Mouse (Mus musculus) heart, postnatal 14 days (tissue): ENCODE data around the gene Dab1. TPM values are rescaled to one million over a fixed set of nuclear protein-coding genes. Genes with fewer than 3 reads are reported as not detected.

ENCODE experiments used
- DNase-seq, 2 experiments: peaks; one replicate each; pipeline ENCODE4 v3.0.0; 2021 to 2022
- intact Hi-C: fragments of 180-260 bp; cut with DNase I; formaldehyde crosslinking; loops from one replicate; pipeline ENCODE4 v1.15.1; 2025
- total RNA-seq, 2 experiments: library from RNA; stranded (reverse); gene quantifications; 2 replicates each; pipeline ENCODE4 v1.2.3; 2021

Gene Dab1
- total RNA-seq, 2 experiments from 2014 or later = 0.17 TPM; not detected in 1

GRCm38 (mm10) chr4:103691717-103692116 is 72.6 kb downstream of the Dab1 start:
- DNase-seq = no peak
- intact Hi-C loops = no loop called here

DNA sequence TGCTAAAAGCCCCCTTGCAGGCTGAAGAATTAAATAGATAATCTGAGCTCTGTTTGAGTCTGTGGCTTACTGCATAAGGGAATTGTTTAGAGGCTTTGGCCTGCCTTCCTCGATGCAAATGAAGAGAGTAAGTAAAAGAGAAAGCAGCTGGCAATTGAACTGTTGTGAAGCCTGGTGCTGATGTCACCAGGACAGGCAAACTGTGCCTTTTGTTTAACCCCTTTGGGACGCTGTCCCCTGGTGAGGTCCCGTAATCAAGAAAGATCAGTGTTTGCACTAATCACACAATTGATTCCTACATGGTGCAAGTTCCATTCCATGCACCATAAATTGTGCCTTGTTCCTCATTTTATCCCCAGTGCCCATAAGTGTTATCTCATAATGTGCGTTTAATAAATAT is 80.6 kb downstream of the Dab1 start:
- DNase-seq = no peak
- intact Hi-C loops = no loop called here

GRCm38 (mm10) chr4:103700392-103700791 is 81.2 kb downstream of the Dab1 start:
- intact Hi-C loops = no loop called here
- DNase-seq = no peak

DNA sequence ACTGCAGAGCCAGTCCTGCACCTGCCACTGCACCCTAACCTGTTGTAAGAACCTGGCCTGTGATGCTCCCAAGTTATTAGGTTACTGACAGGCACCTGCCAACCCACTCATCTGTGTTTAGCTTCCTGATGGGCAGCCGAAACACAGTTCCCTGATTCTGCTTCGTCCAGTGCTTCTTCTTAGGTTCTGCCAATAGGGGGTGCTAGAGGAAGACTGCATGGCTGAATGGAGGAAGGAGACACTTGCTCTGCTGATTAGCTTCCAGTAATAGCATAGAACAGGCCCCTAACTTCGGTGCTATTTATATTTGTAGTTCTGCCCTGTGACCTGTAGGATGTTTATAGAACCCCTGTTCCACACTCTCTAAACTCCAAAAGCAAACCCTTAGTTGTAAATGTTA is 83.0 kb downstream of the Dab1 start:
- DNase-seq = peak in 1 of 2 experiments; percentile 2
- intact Hi-C loops = no loop called here

GRCm38 (mm10) chr4:103704477-103704876 is 85.3 kb downstream of the Dab1 start:
- intact Hi-C loops = no loop called here
- DNase-seq = no peak

- intact Hi-C loops = no loop called here
Measured at GRCm38 (mm10) chr4:103706501-103706900, 87.3 kb downstream of the Dab1 start.

DNA sequence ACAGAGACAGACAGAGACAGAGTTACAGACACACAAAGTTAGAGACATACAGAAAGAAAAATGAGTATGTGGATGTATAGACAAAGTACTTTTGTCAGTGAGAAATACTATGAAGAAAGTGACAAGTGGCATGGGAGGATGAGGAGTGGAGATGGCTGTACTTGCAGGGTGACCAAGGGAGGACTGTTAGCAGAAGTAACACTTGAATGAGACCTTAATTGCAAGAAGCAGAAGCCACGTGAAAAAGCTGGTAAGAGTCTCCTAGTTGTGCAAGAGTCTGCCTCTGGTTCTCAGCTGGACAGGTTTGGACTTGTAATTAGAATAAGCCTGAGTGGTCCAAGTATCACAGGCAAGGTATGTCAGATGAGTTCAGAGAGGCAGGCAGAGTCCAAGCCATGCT is 88.0 kb downstream of the Dab1 start:
- intact Hi-C loops = no loop called here

More at GRCm38 (mm10) chr4:103706501-103706900, 87.3 kb downstream of the Dab1 start:
- no peak for DNase-seq

GRCm38 (mm10) chr4:103711353-103711752 is 92.2 kb downstream of the Dab1 start:
- no peak for DNase-seq
- intact Hi-C loops = no loop called here

More for the DNA sequence above, 88.0 kb downstream of the Dab1 start:
- DNase-seq = no peak

GRCm38 (mm10) chr4:103713921-103714320 is 94.8 kb downstream of the Dab1 start:
- DNase-seq = peak in 1 of 2 experiments; percentile 1
- intact Hi-C loops = no loop called here

- intact Hi-C loops = no loop called here
- DNase-seq = no peak
Measured at GRCm38 (mm10) chr4:103714991-103715390, 95.8 kb downstream of the Dab1 start.

GRCm38 (mm10) chr4:103715568-103715967 is 96.4 kb downstream of the Dab1 start:
- no peak for DNase-seq
- intact Hi-C loops = no loop called here

GRCm38 (mm10) chr4:103722738-103723137 is 103.6 kb downstream of the Dab1 start:
- intact Hi-C loops = no loop called here
- DNase-seq = no peak

GRCm38 (mm10) chr4:103726486-103726885 is 107.3 kb downstream of the Dab1 start:
- intact Hi-C loops = no loop called here
- no peak for DNase-seq

DNA sequence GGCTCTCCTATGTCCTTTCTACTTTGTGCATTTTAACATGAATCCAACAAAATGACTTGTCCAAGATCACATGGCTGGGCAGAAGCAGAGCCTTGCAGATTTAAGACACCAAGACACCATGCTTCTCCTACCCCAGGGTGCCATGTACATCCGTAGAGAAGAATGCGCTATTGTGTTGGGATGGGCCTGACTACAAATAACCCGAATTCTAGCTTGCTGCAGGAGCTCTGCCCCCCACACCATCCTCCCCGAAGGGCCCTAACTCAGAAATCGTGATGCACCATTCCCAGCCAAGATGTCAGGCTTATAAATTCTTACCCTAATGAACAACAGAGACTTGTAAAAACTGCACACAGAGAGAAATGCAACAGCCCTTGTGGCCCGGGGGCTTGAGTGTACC is 118.0 kb downstream of the Dab1 start:
- intact Hi-C loops = no loop called here
- DNase-seq = no peak

DNA sequence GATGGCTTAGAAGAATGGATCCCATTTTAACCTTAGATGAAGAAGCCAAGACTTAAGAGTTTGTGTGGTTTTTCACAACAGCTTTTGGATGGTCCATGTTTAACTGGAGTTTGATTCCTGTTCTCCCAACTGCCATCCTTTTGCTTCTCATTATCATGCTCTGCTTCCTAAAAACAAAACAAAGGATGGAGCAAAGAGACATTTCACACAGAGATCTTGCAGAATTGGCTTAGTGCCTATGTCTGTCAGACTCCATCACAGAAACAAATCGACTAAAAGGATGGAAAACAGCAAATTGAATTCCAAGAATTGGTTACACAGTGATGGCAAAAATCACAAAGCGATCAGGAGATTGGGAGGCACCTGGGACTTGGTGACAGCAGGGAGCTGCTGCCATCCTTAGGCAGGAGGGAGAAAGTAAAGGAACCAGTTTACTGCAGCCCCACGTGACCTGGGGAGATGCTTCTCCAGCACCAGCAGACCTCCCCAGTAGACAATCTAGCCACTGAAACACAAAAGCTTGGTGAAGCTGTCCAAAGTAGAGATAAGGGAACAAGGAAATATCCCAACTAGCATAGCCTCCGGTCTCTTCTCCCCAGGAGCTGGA is 132.2 kb downstream of the Dab1 start:
- intact Hi-C loops = no loop called here
- no peak for DNase-seq

DNA sequence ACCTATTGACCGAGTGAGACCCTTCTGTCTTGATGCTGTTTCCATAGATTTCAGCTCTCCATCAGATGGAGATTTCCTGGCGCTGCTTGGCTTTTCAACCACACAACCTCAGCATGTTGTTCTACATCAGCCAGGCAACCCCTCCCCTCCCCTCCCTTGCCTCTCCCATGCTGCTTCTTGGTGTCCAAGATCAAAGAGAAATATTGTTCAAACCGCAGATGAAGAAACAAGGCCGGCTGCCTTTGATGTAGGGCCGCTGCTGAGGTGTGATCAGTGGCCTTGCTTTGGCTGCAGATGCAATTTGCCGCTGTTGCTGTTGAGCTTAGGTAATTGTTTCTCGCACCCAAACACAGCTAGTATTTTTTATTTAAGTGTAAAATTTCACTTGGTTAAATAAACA is 135.4 kb downstream of the Dab1 start:
- no peak for DNase-seq
- intact Hi-C loops = no loop called here

- DNase-seq = no peak
- intact Hi-C loops = no loop called here
Measured at GRCm38 (mm10) chr4:103757241-103757640, 138.1 kb downstream of the Dab1 start.

- intact Hi-C loops = no loop called here
- DNase-seq = no peak
Measured at GRCm38 (mm10) chr4:103762416-103762815, 143.3 kb downstream of the Dab1 start.

DNA sequence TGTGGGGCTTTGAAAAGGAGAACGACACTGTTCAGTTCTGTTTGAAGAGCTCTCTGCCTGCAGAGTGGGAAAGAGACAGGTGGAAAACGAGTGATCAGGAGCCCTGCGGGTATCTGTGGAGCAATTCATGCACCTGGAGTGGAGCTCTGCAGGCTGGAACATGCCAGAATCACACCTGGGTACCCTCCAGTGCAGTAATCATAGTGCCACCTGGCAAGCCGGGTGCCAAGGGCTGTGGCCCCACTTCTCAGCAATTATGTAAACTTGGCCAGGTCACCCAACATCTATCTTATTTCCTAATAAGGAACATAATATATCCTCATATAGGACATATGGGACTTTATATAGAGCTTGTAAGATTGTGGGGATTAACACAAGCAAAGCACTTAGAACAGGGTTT is 156.6 kb downstream of the Dab1 start:
- intact Hi-C loops = no loop called here
- DNase-seq = no peak

DNA sequence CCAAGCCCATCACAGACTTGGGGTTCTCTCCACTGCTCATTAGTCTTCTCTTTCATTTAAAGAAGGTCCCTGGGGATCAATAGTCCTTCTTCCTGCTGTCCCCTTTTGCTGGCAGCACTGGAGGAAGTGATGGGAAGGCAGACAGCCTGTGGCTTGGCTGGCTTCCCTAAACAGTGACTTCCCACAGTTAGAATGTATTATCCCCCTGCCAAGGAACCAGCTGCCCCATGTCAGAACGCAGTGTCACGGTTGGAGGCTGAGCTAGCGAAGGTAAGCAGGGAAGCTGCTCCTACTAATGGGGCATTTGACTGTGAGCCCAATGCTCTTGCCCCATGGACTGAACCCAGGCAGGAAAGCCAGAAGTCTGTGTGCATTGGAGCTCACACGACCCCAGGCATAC is 162.2 kb downstream of the Dab1 start:
- peak; percentile 74 to 84 for DNase-seq
- intact Hi-C loops = no loop called here

DNA sequence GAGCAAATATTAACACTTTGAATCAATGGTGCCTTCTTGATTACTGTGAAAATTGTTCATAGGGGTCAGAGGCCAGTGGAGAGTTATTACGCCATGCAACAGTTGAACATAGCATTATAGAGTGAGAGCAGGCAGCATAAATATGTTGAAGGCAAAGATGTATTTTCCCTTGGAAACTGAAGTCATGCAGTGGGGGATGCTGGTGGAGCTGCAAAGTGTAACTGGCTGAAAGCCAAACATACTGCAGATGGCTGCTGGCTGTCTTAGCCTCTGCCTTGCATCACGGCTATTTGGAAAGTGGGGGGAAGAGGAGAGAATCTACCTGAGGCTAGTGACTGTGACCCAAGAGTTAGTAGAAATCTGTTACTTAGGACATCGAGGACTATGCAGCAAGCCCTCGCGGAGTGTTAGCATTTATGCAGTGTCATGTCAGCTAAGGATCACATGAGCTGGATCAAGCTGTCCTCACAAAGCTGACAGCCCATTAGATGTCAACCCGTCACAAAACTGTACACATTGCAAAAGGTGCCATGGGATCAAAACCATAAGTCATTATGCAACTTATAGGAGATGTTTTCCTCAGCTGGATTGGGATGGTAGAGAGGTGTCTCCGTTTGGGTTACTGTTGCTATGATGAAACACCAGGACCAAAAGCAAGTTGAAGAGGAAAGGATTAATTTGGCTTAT is 164.5 kb downstream of the Dab1 start:
- peak in 1 of 2 experiments; percentile 8 for DNase-seq
- intact Hi-C loops = no loop called here

DNA sequence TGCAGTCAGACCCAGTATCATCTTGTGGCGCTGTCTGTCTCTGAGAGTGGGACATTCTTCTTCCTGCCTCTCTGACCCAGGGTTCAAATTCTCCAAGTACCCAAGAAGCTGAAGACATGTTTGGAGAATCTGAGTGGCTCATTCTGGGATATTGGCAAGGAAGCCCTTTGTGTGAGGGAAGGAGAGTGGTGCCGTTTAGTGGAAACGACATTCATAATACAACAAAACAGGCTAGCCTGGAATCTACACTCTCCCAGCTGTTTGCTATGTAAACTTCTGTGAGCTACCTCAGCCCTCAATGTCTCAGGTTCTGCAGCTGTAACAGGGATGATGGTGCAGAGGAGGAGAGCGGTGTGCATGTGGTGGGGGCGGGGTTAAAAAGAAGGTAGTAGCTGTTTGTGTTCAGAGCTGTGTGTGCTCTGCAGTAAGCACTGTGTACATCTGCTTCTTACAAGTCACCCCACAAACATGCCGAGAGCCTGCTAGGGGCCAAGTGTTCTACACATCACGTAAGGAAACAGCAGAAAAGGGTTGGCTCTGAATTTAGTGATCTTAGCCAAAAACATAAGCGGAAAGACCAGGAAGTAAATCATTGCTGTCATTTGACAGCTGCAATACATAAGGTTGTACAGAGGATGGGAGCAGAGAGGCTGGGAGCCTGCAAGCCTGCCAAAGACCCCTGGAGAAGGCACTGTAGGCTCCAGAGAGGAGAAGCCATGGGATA is 174.6 kb downstream of the Dab1 start:
- peak in 1 of 2 experiments; percentile 3 for DNase-seq
- intact Hi-C loops = no loop called here
